Mouse (Mus musculus): Measurements from ENCODE around the gene Rps3.

The Rps3 gene

DNA sequence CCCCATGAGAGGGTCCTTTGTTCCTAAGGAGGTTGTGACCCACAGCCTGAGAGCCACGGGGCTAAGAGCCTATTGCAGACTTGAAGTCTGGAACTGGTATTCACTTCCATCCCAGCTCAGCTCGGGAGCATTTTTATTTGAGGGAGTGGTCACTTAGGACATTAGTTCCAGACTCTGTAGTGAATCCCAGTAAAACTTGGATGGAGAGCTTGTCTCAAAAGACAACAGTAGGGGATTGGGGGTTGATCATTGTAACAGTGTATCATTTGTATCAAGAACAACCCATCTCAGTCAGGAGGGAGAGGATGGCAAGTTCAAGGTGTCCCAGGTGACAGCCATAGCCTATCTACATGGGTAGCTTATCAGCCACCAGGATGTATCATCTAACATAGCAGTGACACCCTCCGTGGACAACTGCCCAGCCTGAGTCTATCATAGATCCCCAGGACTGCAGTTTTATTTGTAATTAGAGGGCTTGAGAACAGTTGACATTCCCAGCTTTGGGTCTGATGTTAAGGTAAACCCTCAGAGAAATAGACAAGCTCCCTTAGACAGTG, 6.9 kb downstream of the Rps3 start:
- no peak for DNase-seq (ENCODE audit: extremely low spot score, low read depth, low spot score)

DNA sequence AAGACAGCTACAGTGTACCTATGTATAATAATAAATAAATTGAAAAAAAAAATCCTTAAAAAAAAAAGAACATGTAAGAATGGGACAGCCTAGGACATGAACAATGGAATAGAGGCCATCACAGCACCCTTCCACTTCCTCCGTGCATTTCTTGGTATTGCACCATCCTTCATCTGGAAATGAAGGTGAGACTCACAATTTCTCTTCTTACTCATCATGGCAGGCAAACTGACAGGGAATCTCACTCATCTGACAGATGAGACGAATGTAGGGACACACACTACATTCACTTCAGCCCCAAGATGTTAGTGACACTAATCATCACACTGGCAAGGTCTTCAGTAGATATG, 8.0 kb downstream of the Rps3 start:
- DNase-seq (ENCODE audit: extremely low spot score, low read depth, low spot score) = no peak

DNA sequence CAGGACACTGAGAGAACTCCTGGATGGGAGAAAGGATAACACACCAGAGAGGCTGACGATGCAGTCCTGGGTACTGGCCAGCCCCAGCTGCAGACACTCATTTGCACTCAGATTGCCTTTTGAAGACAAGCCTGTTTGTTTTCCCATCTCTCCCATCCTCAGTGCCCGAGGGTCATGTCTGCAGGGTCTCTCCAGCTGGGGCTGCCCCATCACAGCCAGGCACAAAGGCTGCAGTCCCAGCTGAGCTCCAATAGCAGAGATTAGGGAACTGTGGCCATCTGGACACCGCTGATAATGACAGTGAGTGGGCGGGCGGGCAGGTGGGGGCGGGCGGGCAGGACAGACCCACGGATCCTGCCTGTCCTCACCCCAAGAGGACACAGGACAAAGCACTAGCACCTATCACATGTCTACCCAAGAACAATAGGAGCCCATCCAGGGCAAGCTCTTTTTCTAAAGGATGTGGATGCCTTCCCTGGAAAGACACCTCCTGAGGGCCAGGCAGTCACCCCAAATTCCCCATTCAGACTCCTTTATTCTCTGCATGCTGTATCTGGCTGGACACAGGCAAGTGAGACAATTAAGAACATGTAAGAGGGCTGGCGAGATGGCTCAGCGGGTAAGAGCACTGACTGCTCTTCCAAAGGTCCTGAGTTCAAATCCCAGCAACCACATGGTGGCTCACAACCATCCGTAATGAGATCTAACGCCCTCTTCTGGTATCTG, 8.5 kb downstream of the Rps3 start:
- no peak for DNase-seq (ENCODE audit: extremely low spot score, low read depth, low spot score)

DNA sequence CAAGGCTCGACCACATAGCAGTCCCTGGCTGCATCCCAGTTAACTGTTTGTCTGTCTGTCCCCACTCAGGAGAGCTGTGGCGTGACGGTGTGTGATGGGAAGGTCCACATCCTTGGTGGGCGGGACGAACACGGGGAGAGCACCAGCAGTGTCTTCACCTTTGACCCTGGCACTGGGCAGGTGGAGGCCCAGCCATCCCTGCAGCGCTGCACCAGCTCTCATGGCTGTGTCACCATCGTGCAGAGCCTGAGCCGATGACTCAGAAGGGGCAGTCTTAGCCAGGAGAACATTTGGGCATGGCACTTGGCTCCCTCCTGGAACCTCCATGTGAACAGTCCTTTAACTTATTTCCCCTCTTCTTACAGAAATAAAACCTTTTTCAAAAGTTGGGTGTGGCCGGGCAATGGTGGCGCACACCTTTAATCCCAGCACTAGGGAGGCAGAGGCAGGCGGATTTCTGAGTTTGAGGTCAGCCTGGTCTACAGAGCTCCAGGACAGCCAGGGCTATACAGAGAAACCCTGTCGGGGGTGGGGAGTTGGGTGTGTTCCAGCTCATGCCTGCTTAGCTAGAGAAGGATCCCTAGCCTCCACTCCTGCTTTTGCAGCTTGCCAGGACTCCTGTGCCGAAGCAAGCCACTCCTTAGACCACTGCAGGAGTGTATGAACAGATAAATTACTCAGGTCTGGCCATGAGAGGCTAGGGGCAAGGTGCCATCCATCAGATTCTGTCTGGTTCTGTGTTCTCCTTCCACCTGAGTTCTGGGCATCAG, 9.7 kb downstream of the Rps3 start:
- DNase-seq (ENCODE audit: extremely low spot score, low read depth, low spot score) = no peak

DNA sequence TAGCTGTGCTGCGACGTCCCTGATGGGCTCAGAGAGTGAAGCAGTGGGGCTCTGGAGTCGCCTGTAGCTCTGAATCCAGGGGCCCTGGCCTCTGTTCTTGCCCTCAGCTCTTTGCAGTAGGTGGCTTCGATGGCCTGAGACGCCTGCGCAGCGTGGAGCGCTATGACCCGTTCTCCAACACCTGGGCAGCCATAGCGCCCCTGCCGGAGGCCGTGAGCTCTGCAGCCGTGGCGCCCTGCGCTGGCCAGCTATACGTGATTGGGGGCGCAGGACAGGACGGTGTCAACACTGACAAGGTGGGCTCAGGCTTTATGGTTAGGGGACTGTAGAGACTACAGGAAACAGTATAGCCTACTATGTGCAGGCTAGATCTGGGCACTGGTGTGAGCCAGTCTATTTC, 12.0 kb downstream of the Rps3 start:
- DNase-seq (ENCODE audit: extremely low spot score, low read depth, low spot score) = no peak

DNA sequence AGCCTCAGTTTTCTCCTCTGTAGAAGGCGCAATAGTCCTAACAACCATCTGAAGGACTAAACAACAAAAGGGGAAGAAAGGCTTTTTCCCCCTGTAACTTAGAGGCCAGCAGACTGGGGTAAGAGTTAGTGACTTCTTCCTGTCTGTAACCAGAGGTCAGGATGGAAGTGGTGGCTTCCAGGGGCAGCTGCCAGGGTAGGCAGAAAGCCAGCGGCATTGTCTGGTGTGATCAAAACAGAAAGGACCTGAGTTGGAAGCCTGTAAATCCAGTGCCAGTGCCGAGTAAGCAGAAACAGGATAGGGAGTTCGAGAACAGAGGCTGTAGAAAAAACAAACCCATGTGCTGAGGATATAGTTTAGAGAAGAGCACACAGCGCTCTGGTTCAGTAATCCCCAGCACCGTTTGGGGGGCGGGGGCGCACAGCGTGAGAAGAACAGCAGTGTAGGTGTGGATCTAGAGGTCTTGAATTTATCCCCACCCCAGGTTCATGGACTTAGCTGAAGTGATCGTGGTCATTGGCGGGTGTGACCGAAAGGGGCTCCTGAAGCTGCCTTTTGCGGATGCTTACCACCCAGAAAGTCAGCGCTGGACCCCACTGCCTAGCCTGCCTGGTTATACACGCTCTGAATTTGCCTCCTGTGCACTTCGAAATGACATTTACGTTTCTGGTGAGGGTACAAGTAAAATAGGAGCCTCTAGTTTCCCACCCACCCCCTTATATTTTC, 13.7 kb downstream of the Rps3 start:
- DNase-seq (ENCODE audit: extremely low spot score, low read depth, low spot score) = no peak

DNA sequence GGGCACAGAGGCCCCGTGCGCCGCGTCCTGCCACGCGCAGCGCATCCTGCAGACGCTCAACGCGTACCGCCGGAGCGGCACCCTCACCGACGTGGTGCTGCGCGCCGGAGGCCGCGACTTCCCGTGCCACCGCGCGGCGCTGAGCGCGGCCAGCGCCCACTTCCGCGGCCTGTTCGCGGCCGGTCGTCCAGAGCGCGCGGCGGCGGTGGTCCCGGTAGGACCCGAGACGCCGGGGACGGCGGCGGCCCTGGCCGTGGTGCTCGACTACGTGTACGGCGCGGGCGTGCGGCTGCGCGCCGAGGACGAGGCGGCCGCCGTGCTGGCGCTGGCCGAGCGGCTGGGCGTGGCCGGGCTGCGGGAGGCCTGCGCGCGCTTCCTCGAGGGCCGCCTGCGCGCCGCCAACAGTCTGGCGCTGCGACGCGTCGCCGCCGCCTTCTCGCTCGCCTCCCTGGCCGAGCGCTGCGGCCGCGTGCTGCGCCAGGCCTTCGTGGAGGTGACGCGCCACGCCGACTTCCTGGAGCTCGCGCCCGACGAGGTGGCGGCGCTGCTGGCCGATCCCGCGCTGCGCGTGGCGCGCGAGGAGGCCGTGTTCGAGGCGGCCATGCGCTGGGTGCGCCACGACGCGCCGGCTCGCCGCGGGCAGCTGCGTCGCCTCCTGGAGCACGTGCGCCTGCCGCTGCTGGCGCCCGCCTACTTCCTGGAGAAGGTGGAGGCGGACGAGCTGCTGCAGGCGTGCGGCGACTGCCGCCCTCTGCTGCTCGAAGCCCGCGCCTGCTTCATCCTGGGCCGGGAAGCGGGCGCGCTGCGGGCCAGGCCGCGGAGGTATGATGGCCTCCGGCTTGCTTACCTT, 15.0 kb downstream of the Rps3 start:
- DNase-seq (ENCODE audit: extremely low spot score, low read depth, low spot score) = no peak

DNA sequence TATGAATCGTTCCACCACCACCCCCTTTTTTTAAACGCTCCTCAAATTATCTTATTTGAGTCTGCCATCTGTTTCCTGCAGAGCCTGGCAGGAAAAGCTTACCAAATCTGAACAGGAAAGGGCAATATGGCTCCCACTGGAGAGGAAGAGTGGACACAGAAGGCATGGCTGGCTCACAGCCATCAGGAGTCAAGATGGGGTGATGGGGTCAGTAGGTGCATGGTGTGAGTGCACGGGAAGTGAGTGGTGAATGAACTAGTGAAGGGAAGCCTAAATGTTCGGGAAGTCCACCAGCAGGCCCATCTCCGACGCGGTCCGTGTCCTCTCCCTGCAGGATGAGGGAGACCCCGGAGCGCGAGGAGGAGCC, 15.6 kb downstream of the Rps3 start:
- DNase-seq (ENCODE audit: extremely low spot score, low read depth, low spot score) = no peak

DNA sequence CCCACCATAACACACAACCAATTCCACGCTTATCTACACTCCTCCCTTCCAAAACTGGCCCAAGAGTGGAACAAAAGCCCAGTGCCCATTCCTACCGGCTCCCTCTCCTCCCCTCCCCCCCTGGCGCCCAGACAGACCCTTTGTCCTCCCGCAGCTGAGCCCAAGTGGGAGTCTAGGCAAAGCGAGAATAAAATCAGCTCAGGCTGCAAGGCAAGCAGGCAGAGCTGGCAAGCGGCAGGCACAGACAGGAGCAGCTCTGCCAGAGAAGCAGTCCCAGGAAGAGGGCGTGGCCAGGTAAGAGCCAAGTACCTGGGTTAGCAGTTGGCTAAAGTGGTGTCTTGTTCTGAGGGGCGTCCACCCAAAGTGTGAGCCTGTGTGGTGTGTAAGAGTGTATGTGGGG, 17.7 kb downstream of the Rps3 start, which contains the start of gene Klhl35:
Klhl35 (plus strand) TSS at position 194 of the 400 bp plus-strand sequence.
- DNase-seq (ENCODE audit: extremely low spot score, low read depth, low spot score) = no peak

DNA sequence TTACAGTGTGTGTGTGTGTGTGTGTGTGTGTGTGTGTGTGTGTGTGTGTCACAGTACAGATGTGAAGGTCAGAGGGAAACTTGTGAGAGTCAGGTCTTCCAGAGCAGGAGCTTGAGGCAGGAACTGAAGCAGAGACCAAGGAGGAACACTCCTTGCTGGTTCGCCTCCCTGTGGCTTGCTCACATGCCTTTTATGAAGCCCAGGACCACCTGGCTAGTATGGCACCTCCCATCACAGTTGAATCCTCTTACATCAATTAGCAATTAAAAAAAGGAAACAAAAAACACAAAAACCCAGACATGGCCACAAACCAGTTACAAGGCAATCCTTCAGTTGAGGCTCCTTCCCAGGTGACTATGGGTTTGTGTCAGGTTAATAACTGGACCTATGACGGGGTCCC, 20.4 kb downstream of the Rps3 start:
- no peak for DNase-seq (ENCODE audit: extremely low spot score, low read depth, low spot score)

DNA sequence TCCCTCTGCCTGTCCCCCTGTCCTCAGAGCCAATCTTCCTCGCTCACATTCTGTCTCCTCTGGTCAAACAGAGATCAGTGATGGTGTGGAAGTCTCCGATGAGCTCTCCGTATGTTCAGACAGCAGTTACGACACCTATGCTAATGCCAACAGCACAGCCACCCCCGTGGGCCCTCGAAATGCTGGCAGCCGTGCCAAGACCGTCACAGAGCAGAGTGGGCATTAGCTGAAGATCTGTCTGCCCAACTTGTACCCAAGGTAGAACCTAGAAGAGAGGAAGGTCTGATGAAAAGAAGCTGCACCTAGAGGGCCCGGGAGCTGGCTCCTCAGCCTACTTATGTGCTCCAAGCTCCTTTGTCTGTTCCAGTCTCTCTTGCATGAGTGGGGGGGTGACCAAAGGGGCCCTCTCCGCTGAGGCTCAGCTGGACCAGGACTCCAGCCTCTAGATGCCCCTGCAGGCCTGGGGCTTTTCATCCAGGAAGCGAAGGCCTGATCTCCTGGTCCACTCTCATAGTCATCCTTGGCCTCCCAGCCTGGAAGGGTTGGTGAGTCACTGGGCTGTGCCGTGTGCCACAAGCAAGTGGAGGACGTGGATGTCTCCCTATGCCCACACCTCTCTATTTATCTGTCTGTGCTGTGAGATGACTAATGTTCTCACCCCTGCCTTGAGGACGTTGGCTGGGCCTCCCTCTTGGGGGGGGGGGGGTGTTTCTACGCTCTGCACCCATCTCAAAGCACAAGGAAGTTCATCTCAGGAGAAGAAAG, 23.5 kb downstream of the Rps3 start:
- DNase-seq (ENCODE audit: extremely low spot score, low read depth, low spot score) = no peak

DNA sequence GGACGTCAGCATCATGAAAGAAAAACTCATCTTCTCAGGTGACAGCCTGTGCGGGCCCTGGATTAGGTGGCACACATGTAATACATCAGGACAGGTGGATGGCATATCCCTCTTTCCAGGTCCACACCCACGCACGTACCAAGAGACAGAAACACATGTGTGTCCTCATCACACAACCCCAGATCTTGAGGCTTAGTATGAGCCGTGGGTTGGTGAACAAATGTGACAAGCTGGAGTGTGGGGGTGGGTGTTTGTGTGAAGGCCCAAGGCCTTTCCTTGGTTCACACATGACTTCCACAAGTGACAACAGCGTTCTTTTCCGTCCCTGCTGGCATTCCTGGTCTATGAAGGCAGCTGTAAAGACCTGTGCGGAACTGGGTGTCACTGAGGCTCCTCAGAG, 24.7 kb downstream of the Rps3 start:
- DNase-seq (ENCODE audit: extremely low spot score, low read depth, low spot score) = no peak

DNA sequence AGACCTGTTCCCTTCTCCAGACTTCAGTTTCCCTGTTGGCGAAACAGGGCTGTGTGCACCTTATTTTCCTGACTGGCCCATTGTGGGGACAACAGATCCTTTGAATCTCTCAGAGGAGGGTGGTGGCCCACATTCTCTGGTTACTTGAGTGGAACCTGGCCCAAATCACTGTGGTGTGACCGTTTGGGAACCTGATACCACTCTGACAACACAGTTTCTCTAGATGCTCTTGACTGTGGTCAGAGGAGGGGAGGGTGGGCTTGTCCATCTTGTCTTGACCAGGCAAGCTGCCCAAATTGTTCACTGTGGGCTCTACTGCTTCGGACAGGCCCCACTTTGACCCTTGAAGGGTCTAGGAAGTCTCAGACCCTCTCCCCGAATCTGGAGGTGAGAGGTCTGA, 29.5 kb downstream of the Rps3 start:
- no peak for DNase-seq (ENCODE audit: extremely low spot score, low read depth, low spot score)

DNA sequence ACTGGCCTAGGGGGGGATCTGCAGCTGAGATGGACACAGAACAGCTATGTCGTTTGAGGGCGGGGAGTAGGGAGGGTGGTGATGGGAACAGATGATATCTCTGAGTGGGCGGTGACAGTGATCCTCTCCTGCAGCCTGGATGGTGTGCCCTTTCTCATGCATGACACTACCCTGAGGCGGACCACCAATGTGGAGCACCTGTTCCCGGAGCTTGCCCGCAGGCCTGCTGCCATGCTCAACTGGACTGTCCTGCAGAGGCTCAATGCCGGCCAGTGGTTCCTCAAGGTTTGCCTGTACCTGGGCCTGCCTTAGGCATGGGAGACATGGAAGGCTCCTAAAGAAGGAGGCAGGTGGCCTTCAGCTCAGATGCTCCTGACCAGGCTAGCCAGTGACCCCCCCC, 30.7 kb downstream of the Rps3 start:
- DNase-seq (ENCODE audit: extremely low spot score, low read depth, low spot score) = no peak

DNA sequence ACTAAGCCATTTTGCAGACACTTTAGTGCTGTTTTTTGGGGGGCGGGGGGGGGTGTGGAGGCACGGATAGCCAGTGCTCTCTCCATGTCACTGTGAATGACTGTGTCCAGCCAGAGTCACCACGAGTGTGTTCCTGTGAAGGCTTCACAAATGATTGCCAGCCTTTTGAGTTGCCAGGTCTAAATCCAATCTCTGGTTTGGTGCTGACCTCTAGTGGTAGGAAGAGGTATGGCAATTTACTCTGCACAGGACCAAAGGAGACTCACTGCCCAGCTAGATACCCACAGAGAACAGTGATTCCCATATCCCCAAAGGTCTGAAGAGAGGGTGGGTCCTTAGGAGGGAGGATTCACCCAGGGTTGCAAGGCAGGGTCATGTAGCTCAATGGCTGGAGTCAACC, 32.8 kb downstream of the Rps3 start:
- DNase-seq (ENCODE audit: extremely low spot score, low read depth, low spot score) = peak; percentile 86

DNA sequence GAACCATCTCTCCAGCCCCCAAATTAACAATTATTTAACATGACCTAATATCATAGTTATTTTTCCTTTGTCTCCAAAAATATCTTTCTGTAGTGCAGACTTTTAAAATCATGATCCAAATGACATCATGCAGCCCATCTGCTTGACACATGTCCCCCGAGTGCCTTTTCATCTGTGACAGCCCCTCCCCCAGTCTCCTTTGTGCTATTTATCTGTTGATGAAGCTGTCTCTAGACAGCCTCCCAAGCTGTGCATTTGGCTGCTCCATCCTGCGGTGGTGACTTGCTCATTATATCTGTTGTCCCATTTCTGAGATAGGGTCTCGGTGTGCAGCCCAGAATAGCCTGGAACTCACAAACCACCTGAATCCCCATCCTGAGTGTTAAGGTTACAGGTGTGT, 33.8 kb downstream of the Rps3 start:
- no peak for DNase-seq (ENCODE audit: extremely low spot score, low read depth, low spot score)

DNA sequence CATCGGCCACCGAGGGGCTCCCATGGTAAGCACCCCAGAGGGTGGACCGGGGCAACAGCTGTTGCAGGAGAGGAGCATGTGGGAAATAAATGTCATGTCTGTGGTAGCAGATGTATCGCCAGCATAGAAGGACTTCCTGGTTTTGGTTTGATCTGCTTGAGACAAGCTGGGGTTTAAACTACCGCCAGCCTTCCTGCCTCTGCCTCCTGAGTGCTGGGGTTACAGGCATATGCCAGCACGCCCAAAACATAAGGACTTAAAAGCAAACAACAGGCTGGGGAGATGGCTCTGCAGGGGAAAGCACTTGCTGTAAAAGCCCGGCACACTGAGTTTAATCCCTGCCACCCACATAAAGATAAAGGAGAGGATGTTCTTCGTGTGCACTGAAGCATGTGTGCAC, 34.5 kb downstream of the Rps3 start:
- DNase-seq (ENCODE audit: extremely low spot score, low read depth, low spot score) = no peak

DNA sequence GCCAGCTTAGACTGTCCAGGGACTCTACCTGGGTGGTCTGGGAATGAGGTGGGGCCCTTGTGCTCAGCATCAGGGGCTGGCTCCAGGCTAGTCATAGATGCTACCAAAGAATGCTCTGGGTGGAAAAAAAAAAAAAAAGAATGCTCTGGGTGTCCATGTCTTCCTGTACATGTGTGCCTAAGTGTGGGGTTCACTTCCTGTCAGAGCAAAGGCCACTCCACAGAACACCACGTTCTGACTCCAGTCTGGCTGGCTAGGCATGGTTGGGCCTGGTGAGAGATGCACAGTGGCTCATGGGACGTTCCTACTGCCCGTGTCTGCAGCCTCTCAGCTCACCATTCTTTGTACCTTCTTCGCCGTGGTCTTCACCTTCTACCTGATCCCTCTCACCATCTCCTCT, 34.9 kb downstream of the Rps3 start:
- no peak for DNase-seq (ENCODE audit: extremely low spot score, low read depth, low spot score)

DNA sequence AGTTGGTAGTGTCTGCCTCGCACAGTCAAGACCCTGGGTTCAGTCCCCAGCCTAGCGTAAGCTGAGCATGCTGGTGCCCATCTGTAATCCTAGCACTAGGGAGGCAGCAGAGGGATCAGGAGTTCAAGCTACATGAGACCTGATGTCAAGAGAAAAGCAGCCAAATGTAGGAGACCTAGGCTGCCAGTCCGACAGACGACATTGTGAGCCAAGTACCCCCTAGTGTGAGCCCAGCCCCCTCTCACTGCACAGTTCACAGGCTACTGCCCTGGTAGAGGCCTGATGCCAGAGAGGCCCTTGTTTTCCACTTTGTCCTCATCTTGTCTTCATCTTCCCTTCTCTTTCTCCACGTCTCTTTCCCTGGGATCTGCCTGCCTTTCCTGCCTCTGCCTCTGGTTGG, 36.2 kb downstream of the Rps3 start:
- DNase-seq (ENCODE audit: extremely low spot score, low read depth, low spot score) = no peak

DNA sequence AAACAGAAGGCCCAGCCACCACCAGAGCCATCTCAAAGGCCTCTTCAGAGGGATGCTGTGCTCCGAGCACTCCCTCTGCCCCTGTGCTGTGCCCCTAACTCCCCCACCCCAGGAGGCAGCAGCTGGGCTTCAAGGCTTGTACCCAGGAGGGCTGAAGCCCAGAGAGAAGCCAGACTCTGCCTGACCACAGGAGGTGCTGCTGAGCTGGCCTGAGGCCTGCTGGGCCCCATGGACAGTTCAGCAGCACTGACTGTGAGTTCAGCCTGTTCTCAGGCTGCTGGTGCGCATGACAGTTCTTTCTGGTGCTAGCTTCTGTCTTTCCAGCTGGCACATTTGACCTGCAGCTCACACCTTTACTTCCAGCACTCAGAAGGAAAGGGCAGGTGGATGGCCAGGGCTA, 37.7 kb downstream of the Rps3 start:
- DNase-seq (ENCODE audit: extremely low spot score, low read depth, low spot score) = no peak
